Comparison of ENCODE assay signal across 30 mouse cellular contexts in genomic region chr12:17453918-17454317, GRCm38 (mm10).
DNase-seq lines count a peak whose midpoint lies in the region; ATAC-seq lines count a peak whose summit lies in the region.
"Had no signal": no experiment of that assay in that cellular context is flagged by ENCODE, and none has a peak within 500 bp of the region (broad histone marks: within the 10 kb centered on the region; RNA-seq: fewer than 3 reads in every experiment).

No protein-coding gene starts in this region.

- no peak overlapping the region for H3K4me2 ChIP-seq in heart, embryonic 11.5 days
- H3K4me2 ChIP-seq: forebrain, embryonic 12.5 days; forebrain, embryonic 15.5 days; heart, embryonic 12.5 days; heart, embryonic 15.5 days; hindbrain, embryonic 13.5 days had no signal

- H3K27ac ChIP-seq in heart, embryonic 10.5 days, result no peak overlapping the region
- no peak overlapping the region for H3K27ac ChIP-seq in heart, embryonic 11.5 days (ENCODE audit: low read depth, low read length)
- H3K27ac ChIP-seq in embryonic facial prominence, embryonic 10.5 days (replicated peaks), result 0 out of 2 replicates have a peak overlapping the region, but pooled peaks have one; percentile 30
- H3K27ac ChIP-seq: forebrain, embryonic 12.5 days; forebrain, embryonic 15.5 days; gastrocnemius, adult 2 months; heart, adult 2 months; heart, embryonic 15.5 days; hindbrain, embryonic 10.5 days; hindbrain, embryonic 13.5 days had no signal

- H3K36me3 ChIP-seq in heart, embryonic 10.5 days, result no peaks in the 10 kb centered on the region
- no peaks in the 10 kb centered on the region for H3K36me3 ChIP-seq in heart, embryonic 11.5 days (ENCODE audit: control insufficient read depth, insufficient read depth, low read length)
- H3K36me3 ChIP-seq in embryonic facial prominence, embryonic 10.5 days (replicated peaks), result no peaks in the 10 kb centered on the region
- H3K36me3 ChIP-seq in splenic B cell, adult 2 months (ENCODE audit: control insufficient read depth, insufficient read depth, low read length, poor library complexity, severe bottlenecking), result no peaks in the 10 kb centered on the region
- H3K36me3 ChIP-seq: forebrain, embryonic 12.5 days; forebrain, embryonic 15.5 days; G1E; heart, embryonic 12.5 days; heart, embryonic 15.5 days; hindbrain, embryonic 10.5 days; hindbrain, embryonic 13.5 days had no signal

- H3K9me3 ChIP-seq in heart, embryonic 10.5 days, result no peaks in the 10 kb centered on the region
- H3K9me3 ChIP-seq in heart, embryonic 11.5 days (replicated peaks; ENCODE audit: control insufficient read depth, low read length), result no peaks in the 10 kb centered on the region
- H3K9me3 ChIP-seq in embryonic facial prominence, embryonic 10.5 days, result no peaks in the 10 kb centered on the region
- H3K9me3 ChIP-seq: forebrain, embryonic 12.5 days; forebrain, embryonic 15.5 days; G1E; heart, embryonic 15.5 days; hindbrain, embryonic 10.5 days; hindbrain, embryonic 13.5 days had no signal

- no peak overlapping the region for H3K4me3 ChIP-seq in heart, embryonic 10.5 days
- no peak overlapping the region for H3K4me3 ChIP-seq in heart, embryonic 11.5 days (ENCODE audit: low read depth, low read length)
- H3K4me3 ChIP-seq in embryonic facial prominence, embryonic 10.5 days, result no peak overlapping the region
- H3K4me3 ChIP-seq: forebrain, embryonic 12.5 days; forebrain, embryonic 15.5 days; gastrocnemius, adult 2 months; heart, adult 2 months; heart, embryonic 12.5 days; heart, embryonic 15.5 days; hindbrain, embryonic 10.5 days; hindbrain, embryonic 13.5 days had no signal

- ATAC-seq in heart, embryonic 11.5 days (replicated peaks; ENCODE audit: insufficient number of reproducible peaks, low FRiP score, low TSS enrichment), result no peak
- ATAC-seq in CD4-positive, CD25-positive, alpha-beta regulatory T cell, adult 4 months, result peak; percentile 64
- ATAC-seq: forebrain, embryonic 15.5 days; hindbrain, embryonic 16.5 days; intestine, postnatal 0 days; Patski had no signal

- no peak overlapping the region for H3K9ac ChIP-seq in heart, embryonic 11.5 days (ENCODE audit: low read depth, low read length)
- H3K9ac ChIP-seq: forebrain, embryonic 12.5 days; forebrain, embryonic 15.5 days; heart, embryonic 12.5 days; heart, embryonic 15.5 days; hindbrain, embryonic 13.5 days had no signal

- peak; percentile 51 for DNase-seq in heart, embryonic 10.5 days (ENCODE audit: low spot score)
- no peak for DNase-seq in embryonic facial prominence, embryonic 10.5 days (ENCODE audit: low spot score)
- peak; percentile 8 for DNase-seq in splenic B cell, adult 2 months (ENCODE audit: low read depth, low spot score)
- DNase-seq in gastrocnemius, postnatal 14 days, result no peak
- no peak for DNase-seq in frontal cortex, postnatal 10 days (ENCODE audit: low spot score in 2 of 2)
- DNase-seq: adrenal gland, adult 2 months; adrenal gland, postnatal 14 days; cerebellum, adult 11 months; cerebellum, adult 2 months; cerebellum, adult 9-11 months; cerebellum, postnatal 36 days; embryo, embryonic 11 days; gastrocnemius, adult 2 months; gastrocnemius, postnatal 25 days; heart, adult 2 months; heart, postnatal 10 days; heart, postnatal 36 days; kidney, adult 8-10 months had no signal

- no peaks in the 10 kb centered on the region for H3K27me3 ChIP-seq in heart, embryonic 10.5 days (ENCODE audit: insufficient read depth, poor library complexity, severe bottlenecking)
- no peaks in the 10 kb centered on the region for H3K27me3 ChIP-seq in heart, embryonic 11.5 days (ENCODE audit: control insufficient read depth, insufficient read depth, low read length)
- H3K27me3 ChIP-seq in embryonic facial prominence, embryonic 10.5 days (replicated peaks; ENCODE audit: low read depth, poor library complexity, severe bottlenecking), result no peaks in the 10 kb centered on the region
- no peaks in the 10 kb centered on the region for H3K27me3 ChIP-seq in splenic B cell, adult 2 months (ENCODE audit: control insufficient read depth, insufficient read depth, low read length, poor library complexity, severe bottlenecking)
- H3K27me3 ChIP-seq: forebrain, embryonic 12.5 days; forebrain, embryonic 15.5 days; heart, embryonic 12.5 days; heart, embryonic 15.5 days; hindbrain, embryonic 13.5 days; Patski had no signal

- intact Hi-C loops in gastrocnemius, postnatal 14 days (cut with DNase I; ENCODE audit: low total_unique reads), result no loop called here

- peaks cover 9% of the 10 kb centered on the region for H3K4me1 ChIP-seq in heart, embryonic 10.5 days
- H3K4me1 ChIP-seq in heart, embryonic 11.5 days (ENCODE audit: control insufficient read depth, insufficient read depth, low read length), result 0 out of 2 replicates have a peak, but pooled peaks cover 2% of the 10 kb centered on the region
- peaks cover 13% of the 10 kb centered on the region for H3K4me1 ChIP-seq in embryonic facial prominence, embryonic 10.5 days
- H3K4me1 ChIP-seq: forebrain, embryonic 12.5 days; forebrain, embryonic 15.5 days; hindbrain, embryonic 13.5 days had no signal

- WGBS in heart, embryonic 10.5 days, result 62% methylated on average over 5 of the region's 5 CpGs
- 51% methylated on average over 5 of the region's 5 CpGs for WGBS in heart, embryonic 11.5 days (ENCODE audit: insufficient replicate concordance)
- 65% methylated on average over 5 of the region's 5 CpGs for WGBS in embryonic facial prominence, embryonic 10.5 days

Comparison
In these comparisons a context has a peak if more than half of its experiments do, and no peak if none do; other contexts are left out.
1. DNase-seq: peak in heart, embryonic 10.5 days (single experiment) and splenic B cell, adult 2 months (single experiment); none in embryonic facial prominence, embryonic 10.5 days (single experiment), gastrocnemius, postnatal 14 days (single experiment) and frontal cortex, postnatal 10 days (0 of 2).